Mouse (Mus musculus) embryo, embryonic 10 days (tissue): ENCODE measurements at regions not wholly inside any gene's neighbourhood (a gene's known extent, or its start where the extent isn't known, plus 50 kb on each side); places are given as distances from the start of the nearest gene placed in this dataset.
"Not testable (repeated sequence)": the region's sequence is repeated elsewhere in the genome, so short reads cannot be mapped to it uniquely, and the experiment has no call there.

Experiments
- DNase-seq: peaks from one replicate; pipeline ENCODE4 v3.0.0-alpha.2; 2015; ENCODE audit warnings: low spot score

DNA sequence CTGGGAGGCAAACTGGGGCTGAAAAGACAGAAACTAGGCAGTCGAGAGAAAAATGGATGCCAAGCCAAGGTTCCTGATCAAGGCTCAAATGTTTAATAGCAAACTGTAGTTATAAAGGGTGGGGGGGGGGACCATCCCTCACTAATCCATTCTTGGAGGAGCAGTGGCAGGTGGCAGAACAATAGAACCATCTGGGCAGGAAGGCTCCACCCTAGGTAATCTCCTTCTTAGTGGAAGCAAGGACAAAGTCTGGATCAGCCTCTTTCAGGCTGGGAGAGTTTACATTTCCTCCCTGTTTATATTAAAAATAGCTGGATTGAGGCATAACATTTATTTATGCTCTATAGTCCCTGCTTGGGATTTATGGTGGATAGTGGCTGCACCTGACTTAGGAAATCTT, 180.8 kb downstream of the Cdh9 start:
- DNase-seq, result no peak

DNA sequence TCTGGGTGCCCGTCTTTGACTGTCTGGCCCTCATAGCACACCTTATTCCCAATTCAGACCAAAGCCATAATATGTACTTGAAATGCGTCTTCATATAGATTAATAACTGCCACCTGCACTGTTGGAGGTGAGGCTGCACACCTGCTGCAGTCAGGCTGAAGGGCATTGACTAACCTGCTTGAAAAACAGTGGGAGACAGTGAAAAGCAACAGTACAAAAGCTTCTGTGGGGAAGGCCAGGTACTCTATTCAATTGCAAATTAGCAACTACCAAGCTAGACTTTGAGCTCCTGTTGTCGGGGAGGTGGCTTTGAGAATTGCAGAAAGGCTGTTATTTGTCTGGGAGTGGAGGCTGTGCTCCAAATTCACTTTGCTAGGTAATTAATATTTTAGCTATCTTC, 181.4 kb downstream of the Cdh9 start:
- not testable (repeated sequence) for DNase-seq

DNA sequence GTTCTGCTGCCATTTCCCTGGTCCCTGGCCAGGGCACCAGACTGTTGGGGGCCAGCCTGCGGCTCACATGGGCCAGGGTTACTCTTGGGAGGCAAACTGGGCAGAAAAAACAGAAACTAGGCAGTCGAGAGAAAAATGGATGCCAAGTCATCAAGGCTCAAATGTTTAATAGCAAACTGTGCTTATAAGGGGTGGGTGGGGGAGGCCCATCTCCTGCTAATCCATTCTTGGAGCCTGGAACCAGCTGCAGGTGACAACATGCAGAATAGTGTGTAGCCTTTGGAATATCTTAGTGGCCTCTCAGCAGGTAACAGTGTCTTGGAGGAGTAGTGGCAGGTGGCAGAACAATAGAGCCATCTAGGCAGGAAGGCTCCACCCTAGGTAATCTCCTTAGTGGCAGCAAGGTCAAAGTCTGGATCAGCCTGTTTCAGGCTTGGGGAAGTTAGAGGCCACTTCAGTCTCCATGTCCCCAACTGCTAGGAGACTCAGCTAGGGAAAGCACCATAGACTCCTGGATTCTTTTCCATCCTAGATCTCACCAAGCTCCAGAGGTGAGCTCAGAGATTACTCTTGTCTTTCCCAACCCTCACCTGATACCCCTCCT, 186.5 kb downstream of the Cdh9 start:
- no peak for DNase-seq

DNA sequence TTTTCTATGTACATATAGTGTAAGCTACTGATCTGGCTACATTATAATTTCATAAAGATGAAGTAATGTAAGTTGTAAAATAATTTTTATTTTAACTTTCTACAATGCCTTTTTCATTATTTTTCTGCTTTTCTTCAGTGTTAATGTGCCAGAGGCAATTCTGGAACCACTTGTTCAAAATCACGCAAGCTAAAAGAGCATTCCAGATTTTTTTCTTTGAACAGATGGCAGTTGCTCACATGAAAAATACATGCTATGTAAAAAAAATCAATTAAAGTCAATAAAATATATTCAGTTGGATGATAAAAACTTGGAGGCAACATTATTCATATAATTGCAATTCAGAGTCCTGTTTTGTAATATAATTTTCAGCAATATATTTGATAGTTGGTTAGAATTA, 194.7 kb downstream of the Cdh9 start:
- no peak for DNase-seq

DNA sequence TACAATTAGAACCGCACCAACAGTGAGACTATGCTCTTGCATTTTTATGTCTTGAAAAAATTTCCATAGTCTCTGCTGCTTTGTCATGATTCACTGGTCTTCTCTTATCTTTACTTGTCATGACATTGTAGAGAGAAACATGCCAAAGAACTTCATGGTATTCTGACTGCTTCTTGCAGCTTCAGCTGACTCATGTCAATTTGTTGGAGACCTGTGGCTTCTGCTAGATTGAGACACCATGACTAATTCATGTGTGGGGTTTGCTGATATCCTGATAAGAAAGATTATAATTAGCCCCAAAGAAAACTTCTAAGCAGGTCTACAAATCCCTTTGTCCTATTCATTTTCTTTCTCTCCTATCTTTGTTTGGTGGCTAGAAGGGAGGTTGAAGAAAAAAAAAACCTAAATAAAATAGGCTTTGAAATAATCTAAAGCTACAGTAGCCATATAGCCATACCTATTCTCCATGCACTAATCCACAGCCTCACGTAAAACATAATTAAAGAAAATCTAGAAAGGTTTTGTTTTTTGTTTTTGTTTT, 204.7 kb downstream of the Cdh9 start:
- no peak for DNase-seq

DNA sequence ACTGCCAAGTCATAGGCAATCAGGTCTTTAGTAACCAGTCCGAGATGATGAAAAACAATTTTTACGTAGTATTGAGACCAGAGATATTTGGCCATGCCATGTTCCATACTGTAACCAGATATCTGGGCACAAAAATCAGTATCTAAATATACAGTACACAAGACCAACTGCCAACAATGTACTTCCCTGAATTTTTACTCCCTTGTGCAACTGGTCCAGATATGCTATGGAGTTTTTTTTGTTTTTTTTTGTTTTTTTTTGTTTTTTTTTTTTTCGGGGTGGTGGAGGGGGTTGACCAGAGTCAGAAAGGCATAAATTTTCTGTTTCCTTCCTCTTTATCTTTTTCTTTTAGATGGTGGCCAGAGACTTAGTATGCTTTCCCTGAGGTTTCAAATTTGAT, 205.9 kb downstream of the Cdh9 start:
- DNase-seq, result no peak

DNA sequence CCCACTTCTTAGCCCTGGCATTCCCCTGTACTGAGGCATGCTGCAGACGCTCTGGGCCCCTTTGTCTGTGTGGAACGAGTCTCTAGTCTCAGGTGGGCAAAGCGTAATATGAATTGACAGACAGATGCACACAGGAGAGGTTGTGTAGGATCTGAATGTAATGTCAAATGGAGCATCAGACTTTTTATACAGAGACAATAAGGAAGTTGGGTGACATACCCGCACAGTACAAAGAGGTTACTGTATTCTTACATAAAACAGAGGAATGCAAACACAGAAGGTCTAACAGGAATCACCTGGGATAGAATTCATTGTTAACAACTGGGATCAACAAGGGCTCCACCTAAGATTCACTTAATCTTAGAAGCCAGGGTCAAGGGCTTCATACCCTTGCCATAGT, 247.3 kb downstream of the Cdh9 start:
- not testable (repeated sequence) for DNase-seq

DNA sequence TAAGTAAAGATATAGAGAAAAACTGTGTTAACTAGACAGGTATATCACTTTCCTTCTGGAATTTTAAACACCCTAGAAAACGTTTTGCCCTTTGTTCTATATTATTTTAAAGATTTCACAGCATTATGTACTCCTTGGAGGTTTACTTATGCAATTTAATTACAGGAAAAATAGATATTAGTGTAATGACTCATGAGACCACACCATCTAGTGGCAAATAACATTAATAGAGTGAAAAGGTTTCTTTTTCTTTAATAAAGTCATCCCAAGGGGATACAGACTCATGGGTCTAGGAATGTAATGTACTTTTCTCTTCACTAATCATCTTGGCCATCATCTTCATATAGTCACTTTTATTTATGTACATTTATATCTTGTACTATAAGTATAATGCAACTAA, 262.3 kb downstream of the Cdh9 start:
- no peak for DNase-seq

DNA sequence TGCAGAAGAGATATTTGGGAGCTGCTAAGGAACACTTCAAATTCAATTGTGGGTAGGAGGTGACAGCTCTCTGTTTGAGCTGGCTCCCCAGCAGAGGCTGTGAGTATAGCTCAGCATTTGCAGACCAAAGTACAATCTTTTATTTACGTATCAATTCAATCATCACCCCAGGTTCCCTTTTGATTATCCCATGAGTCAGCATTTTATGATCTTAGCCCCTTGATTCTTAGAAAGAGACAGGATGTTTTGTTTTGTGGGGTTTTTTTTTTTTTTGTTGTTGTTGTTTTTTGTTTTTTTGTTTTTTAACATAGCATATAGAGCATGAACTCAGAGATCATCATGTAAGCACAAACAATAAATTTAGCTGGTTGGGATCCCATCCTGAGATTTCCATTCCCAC, 267.1 kb downstream of the Cdh9 start:
- DNase-seq, result no peak

DNA sequence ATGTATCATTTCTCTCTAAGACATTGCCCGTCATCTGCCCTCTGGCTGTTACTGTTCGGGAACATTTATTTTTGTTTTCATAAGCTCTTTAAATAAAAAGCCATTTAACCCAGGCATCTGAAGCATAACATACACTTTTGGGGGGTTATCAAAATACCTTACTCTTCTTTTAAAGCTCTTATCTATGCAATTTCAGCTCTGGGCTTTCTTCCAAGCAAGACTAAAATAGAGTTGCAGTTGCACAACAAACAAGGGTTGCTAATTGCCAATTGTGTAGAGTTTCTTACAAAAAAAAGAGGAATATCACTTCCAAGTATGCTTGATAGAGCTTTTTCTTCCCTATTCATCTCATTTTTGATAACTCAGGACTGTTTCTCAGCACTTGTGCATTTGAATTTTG, 277.6 kb downstream of the Cdh9 start:
- no peak for DNase-seq

DNA sequence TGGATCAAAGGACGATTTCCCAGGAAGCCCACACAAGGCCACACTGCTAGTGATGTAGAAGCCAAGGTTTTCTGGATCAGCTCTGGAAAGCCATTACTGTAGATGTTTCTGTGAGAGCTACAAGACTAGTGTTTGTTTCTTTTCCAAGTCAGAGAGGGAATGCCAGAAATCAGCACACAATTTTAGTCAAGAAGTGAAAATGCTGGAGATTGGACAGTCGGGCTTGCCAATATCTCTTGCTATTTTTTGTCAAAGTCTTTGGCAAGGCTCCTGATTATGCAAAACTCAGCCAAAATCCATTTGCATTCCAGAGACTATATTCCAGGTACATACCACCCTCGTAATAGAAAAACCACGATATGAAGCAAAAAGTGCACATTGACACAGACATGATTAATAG, 279.3 kb downstream of the Cdh9 start:
- DNase-seq, result no peak

DNA sequence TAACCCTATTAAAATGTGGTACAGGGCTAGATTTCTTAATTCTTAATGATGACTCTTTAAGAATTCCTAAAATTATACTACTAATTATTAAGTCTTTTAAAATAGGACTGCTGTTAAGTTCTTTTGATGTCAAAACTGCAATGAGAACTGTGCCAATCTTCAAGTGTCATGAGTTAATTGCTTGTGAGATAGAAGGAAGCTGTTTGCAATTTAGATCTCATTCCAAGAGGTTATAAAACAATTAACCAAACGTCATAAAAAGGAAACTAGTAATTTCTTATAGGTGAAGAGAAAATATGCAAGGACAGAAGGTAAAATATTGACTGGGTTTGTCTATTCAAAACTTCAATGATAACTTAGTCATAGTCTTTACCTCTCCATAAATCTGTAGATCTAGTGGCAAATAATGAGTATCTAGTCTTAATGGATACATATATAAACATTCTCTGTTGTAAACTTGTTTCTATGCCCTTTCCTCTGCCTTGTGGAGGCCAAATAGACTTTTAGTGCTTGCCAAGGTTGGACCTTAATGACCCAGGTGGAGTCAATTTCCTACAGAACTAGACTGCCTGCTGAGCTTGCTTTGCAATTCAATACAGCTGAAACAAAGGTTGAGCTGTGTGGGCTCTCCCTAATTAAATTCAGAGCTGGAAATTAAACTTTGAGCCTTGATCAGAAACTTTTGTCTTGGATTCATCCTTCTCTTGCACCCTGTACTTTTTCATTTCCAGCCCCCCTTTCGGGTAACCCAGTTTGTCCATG, 320.5 kb downstream of the Cdh9 start:
- DNase-seq, result peak; percentile 6

DNA sequence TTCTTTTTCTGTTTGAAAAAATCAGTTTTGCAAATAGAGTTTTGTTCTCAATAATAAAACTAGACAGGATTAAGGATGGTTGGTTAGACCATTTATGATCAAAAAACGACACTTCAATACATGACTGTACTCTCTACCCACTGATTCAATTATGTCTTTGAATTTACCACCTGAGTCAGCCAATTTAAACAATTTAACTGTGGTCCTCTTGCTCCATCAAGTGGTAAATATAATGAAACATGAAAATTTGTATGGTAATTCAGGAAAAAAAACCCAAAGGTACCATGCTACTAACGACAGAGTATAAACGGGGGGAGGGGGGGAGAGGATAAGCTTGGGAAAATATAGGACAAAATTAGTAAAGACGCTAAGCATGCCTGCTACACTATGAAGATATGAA, 341.2 kb downstream of the Cdh9 start:
- no peak for DNase-seq

DNA sequence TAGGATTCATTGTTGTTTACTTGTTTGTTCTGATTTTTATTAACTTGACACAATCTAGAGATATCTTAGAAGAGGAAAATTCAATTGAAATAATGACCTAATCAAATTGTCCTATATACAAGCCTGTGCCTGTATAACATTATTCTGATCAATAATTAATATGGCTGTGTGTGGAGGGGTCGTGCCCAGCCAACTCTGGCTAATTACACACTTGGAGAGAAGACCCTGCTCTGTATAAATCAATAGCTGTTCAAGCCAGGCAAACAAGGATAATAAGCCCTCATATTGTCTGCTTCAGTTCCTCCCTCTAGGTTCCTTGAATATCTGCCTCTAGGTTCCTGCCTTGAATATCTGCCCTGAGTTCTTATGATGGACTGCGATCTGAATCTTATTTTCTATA, 355.5 kb downstream of the Cdh9 start:
- no peak for DNase-seq

DNA sequence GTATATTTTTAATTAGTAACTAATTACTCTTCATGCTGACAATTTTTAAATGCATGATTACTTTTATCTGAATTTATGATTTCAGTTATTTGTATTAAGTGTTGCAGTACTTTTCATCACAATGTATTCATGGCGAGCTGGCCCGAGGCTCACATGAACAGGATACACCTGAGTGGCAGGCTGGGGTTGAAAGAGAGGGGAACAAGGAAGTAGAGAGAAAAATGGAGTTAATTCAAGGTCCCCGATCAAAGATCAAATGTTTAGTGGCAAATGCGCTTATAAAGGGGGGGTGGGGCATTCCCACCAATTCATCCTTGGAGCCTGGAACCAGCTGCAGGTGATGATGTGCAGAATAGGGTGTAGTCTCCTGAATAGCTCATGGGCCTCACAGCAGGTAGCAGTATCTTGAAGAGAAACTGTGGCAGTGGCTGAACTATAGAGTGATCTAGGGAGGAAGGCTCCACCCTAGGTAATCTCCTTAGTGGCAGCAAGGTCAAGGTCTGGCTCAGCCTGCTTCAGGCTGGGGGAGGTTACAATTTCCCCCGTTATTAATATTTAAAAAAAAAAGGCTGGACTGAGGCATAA, 360.2 kb downstream of the Cdh9 start:
- no peak for DNase-seq

DNA sequence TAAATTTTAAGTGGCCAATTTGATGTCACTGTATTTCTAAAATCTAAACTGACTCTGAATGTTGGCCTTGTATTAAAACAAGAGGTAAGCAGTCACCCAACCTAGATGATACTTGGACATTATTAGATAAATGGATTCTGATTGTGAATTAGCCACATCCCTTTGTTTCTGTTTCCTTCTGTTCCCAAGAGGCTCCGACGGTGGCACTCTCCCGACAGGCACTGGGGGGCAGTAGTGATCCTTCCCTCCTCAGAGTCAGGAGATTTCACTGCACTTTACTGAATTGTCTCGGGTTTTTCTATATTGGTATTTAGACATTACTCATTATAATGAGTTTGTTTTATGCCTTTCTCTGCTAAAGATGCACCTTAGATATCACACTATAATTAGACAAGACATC, 370.4 kb downstream of the Cdh9 start:
- DNase-seq, result peak; percentile 68

DNA sequence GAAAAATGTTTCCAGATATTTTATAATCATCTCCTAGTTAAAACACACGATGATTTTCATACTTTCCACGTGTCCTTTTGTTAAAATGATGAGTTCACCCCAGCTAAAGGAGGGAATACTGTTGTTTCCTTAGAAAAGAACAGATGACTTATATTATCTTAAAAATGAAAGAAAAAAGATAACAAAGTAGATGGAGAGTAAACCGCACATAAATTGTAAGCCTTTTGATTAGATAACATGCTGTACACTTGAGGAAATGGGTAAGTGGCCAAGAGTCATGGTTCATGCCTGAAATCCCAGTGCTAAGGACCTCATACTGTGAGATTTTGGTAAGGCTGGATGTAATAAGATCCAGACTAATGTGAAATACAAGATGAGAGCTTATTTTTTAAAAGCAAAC, 372.6 kb downstream of the Cdh9 start:
- DNase-seq, result no peak

DNA sequence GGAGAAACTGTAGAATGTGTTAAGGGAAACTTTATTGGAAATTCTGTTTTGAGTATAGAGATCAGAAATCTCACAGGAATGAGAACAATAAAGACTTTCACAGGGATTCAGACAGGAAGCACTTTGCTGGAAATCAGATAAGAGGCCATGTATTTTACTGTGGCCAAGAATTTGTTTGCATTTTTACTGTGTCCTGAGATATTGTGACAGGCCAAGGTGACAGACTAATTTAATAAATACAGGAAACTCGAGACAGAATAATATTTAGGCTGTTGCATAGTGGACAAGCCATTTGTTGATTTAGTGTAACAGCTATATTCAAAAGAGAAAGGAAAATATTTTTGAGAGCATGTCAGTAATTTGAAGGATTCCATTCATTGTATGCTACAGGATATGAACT, 407.2 kb downstream of the Cdh9 start:
- DNase-seq, result no peak

DNA sequence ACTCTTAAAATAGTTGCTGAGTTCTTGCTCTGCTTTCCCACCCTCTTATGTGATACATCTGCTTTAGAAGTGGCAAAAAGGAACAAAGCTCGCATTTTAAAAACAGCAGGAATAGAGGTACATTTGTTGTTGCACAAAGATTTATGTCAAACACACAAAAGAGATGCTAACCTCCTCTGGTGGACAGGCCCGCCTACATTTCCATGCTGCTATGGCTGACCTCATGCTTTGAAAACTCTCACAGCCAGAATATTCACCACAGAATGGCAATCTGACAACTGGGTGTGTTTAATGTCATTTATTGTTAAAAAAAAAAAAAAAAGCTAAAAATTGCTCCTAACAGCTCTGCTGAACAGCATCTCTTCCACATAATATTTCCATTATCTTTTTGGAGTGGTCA, 451.6 kb downstream of the Cdh9 start:
- peak; percentile 9 for DNase-seq

DNA sequence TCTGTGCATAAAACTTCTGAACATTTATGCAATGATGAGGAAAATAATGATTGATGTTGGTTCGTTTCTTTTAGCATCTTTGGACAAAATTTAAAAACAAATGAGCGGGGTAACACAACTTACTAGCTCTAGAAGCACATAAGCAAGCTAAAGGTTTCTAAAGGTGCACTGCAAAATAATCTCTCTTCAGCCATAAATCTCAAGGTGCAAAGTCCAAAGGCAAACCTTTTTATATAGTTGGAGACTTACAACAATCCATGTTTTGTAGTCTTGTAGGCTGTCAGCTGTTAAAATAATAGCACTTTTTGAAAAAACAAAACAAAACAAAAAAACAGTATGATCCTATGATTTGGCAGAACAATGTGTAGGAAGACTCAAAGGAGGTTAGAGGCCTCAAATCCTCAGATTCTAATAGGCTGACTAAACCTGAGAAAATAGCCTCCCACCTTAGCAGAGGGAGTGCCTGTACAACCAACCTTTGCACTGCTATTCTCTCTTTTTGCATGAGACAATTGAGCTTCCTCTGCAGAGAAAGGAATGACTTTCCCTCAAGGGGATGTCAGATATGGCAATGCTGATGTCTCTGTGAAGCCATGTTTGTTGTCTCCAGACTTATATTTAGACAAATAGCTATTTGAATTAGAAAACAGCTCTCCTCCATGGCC, 452.9 kb downstream of the Cdh9 start:
- no peak for DNase-seq

DNA sequence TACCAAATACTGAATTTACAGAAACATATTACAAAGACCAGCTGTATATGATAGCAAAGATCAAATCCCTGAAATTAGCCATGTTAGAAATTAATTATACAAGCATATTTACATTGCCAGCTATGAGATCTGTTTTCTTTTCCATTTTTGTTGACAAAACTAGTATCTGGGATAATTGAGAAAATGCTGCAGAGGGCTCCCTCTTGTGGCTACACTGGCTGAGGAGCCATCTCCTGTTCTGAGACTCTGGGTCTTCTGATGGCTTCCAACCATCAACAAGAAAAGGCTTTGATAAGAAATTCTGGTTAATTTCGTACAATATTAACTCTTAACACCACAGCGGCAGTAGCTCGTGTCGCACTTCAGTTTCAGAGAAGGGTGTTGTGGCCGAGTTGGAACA, 466.9 kb downstream of the Cdh9 start:
- peak; percentile 27 for DNase-seq

DNA sequence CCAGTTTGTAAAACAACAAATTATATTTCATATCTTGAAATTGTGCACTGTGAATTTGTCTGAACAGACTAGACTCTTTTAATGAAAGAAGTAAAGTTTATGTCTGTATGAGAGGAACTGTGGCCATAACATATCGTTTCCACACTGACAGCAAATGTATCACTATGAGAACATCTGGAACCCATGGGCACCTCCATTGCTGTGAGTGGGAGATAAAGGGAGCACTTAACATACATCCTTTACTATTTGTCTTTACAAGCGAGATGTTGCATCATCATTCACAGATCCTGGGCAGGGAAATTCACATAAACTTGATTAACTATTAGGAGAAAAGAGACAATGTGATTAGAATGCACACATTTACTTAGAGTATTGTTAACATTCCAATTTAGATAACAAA, 476.2 kb downstream of the Cdh9 start:
- DNase-seq, result no peak

DNA sequence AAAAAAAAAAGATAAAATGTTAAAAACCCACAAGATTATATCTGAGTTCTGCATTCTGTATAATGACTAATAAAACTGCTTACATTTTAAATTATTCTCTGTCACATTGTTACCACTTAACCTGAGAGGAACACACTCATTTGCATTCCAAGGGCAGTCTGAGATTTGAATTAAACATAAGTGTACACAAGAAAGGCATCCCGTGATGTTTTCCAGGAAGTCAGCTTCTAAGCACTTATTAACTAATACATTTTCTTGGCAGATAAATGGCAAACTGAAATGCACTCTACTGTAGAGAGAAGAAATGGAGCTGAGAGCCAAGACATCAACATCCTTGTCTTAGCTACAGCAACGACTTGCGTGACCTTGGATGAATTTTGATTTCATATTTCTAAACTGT, 516.5 kb downstream of the Cdh9 start:
- DNase-seq, result no peak
